Mouse (Mus musculus): ENCODE measurements around the gene Nepn. TPM values are rescaled to one million over a fixed set of nuclear protein-coding genes. Genes with fewer than 3 reads are reported as not detected.

The Nepn gene
- polyA plus RNA-seq, 1 experiment from 2014 or later: not detected

- H3K27me3 ChIP-seq: no peaks in the 10 kb centered on the region
- peak overlapping the region; percentile 88 for H3K4me3 ChIP-seq (replicated peaks)
- no peaks in the 10 kb centered on the region for H3K36me3 ChIP-seq (replicated peaks)
- peak overlapping the region; percentile 89 for H3K9ac ChIP-seq
- peak overlapping the region; percentile 93 for H3K4me2 ChIP-seq
- H3K27ac ChIP-seq (replicated peaks): peak overlapping the region; percentile 70
- peak; percentile 11; the same call in 1 of the 2 replicates for ATAC-seq (ENCODE audit: insufficient read depth)
- no peaks in the 10 kb centered on the region for H3K9me3 ChIP-seq (replicated peaks)
- under 1% methylated on average over 19 of the region's 19 CpGs for WGBS (ENCODE audit: insufficient replicate concordance)
- H3K4me1 ChIP-seq (replicated peaks): peaks cover 31% of the 10 kb centered on the region
Measured at GRCm38 (mm10) chr10:52381321-52381801, 7.4 kb upstream of the Nepn start.

- Histone ChIP-seq H3K36me3 (replicated peaks) (no peaks in the 10 kb centered on the region), H3K4me1 (replicated peaks) (peaks cover 31% of the 10 kb centered on the region), H3K4me2 (peak within 1 kb of the TSS; percentile 93), H3K9ac (peak within 1 kb of the TSS; percentile 89), H3K4me3 (replicated peaks) (peak within 1 kb of the TSS; percentile 88), H3K9me3 (replicated peaks) (no peaks in the 10 kb centered on the region), H3K27ac (replicated peaks) (peak within 1 kb of the TSS; percentile 93), H3K27me3 (no peaks in the 10 kb centered on the region)
- WGBS (ENCODE audit: insufficient replicate concordance): under 1% methylated on average over 61 of the region's 71 CpGs
- peak; percentile 96 for ATAC-seq (ENCODE audit: insufficient read depth)
Measured at GRCm38 (mm10) chr10:52381845-52382591, 6.8 kb upstream of the Nepn start, which contains the start of gene Gopc. Gene Gopc (minus strand): TSS chr10:52382124.

GRCm38 (mm10) chr10:52383022-52383421 is 5.8 kb upstream of the Nepn start:
- H3K9me3 ChIP-seq (replicated peaks): no peaks in the 10 kb centered on the region
- H3K4me2 ChIP-seq: peak overlapping the region; percentile 93
- no peaks in the 10 kb centered on the region for H3K36me3 ChIP-seq (replicated peaks)
- H3K27ac ChIP-seq (replicated peaks): 0 out of 2 replicates have a peak overlapping the region, but pooled peaks have one; percentile 93
- H3K9ac ChIP-seq: peak overlapping the region; percentile 89
- WGBS (ENCODE audit: insufficient replicate concordance): 71% methylated on average over 6 of the region's 6 CpGs
- peaks cover 28% of the 10 kb centered on the region for H3K4me1 ChIP-seq (replicated peaks)
- ATAC-seq (ENCODE audit: insufficient read depth): no peak
- H3K4me3 ChIP-seq (replicated peaks): peak overlapping the region; percentile 88
- no peaks in the 10 kb centered on the region for H3K27me3 ChIP-seq

GRCm38 (mm10) chr10:52383522-52383921 is 5.2 kb upstream of the Nepn start:
- no peak overlapping the region for H3K4me3 ChIP-seq (replicated peaks)
- H3K27ac ChIP-seq (replicated peaks): no peak overlapping the region
- no peaks in the 10 kb centered on the region for H3K36me3 ChIP-seq (replicated peaks)
- H3K27me3 ChIP-seq: no peaks in the 10 kb centered on the region
- 56% methylated on average over 1 of the region's 1 CpGs for WGBS (ENCODE audit: insufficient replicate concordance)
- no peak overlapping the region for H3K4me2 ChIP-seq
- H3K9ac ChIP-seq: no peak overlapping the region
- no peak for ATAC-seq (ENCODE audit: insufficient read depth)
- peaks cover 24% of the 10 kb centered on the region for H3K4me1 ChIP-seq (replicated peaks)
- no peaks in the 10 kb centered on the region for H3K9me3 ChIP-seq (replicated peaks)

GRCm38 (mm10) chr10:52384823-52385610 is 3.8 kb upstream of the Nepn start:
- ATAC-seq (ENCODE audit: insufficient read depth): no peak

GRCm38 (mm10) chr10:52387192-52387591 is 1.6 kb upstream of the Nepn start:
- H3K9ac ChIP-seq: no peak overlapping the region
- H3K9me3 ChIP-seq (replicated peaks): no peaks in the 10 kb centered on the region
- 50% methylated on average over 4 of the region's 4 CpGs for WGBS (ENCODE audit: insufficient replicate concordance)
- H3K4me1 ChIP-seq (replicated peaks): peaks cover 9% of the 10 kb centered on the region
- no peak overlapping the region for H3K27ac ChIP-seq (replicated peaks)
- ATAC-seq (ENCODE audit: insufficient read depth): no peak
- no peak overlapping the region for H3K4me3 ChIP-seq (replicated peaks)
- H3K4me2 ChIP-seq: no peak overlapping the region
- H3K27me3 ChIP-seq: no peaks in the 10 kb centered on the region; the same call in 1 of the 2 replicates
- no peaks in the 10 kb centered on the region for H3K36me3 ChIP-seq (replicated peaks)

More at GRCm38 (mm10) chr10:52384823-52385610, 3.8 kb upstream of the Nepn start:
- Histone ChIP-seq H3K27me3 (no peaks in the 10 kb centered on the region; the same call in 1 of the 2 replicates), H3K4me2 (no peak overlapping the region), H3K4me3 (replicated peaks) (no peak overlapping the region), H3K9ac (no peak overlapping the region), H3K4me1 (replicated peaks) (peaks cover 18% of the 10 kb centered on the region), H3K27ac (replicated peaks) (no peak overlapping the region), H3K9me3 (replicated peaks) (no peaks in the 10 kb centered on the region), H3K36me3 (replicated peaks) (no peaks in the 10 kb centered on the region)
- WGBS (ENCODE audit: insufficient replicate concordance): 53% methylated on average over 8 of the region's 8 CpGs

GRCm38 (mm10) chr10:52389438-52389837 is 666 bp downstream of the Nepn start:
- H3K4me1 ChIP-seq (replicated peaks): no peaks in the 10 kb centered on the region

GRCm38 (mm10) chr10:52391208-52391607 is 2.4 kb downstream of the Nepn start:
- no peaks in the 10 kb centered on the region for H3K4me1 ChIP-seq (replicated peaks)
- no peak for ATAC-seq (ENCODE audit: insufficient read depth)
- no peaks in the 10 kb centered on the region for H3K9me3 ChIP-seq (replicated peaks)
- no peak overlapping the region for H3K4me3 ChIP-seq (replicated peaks)
- no peaks in the 10 kb centered on the region; the same call in 1 of the 2 replicates for H3K27me3 ChIP-seq
- H3K9ac ChIP-seq: no peak overlapping the region
- 39% methylated on average over 2 of the region's 2 CpGs for WGBS (ENCODE audit: insufficient replicate concordance)
- no peak overlapping the region for H3K27ac ChIP-seq (replicated peaks)
- H3K4me2 ChIP-seq: no peak overlapping the region
- no peaks in the 10 kb centered on the region for H3K36me3 ChIP-seq (replicated peaks)

More at GRCm38 (mm10) chr10:52389438-52389837, 666 bp downstream of the Nepn start:
- H3K4me3 ChIP-seq (replicated peaks): no peak overlapping the region
- H3K4me2 ChIP-seq: no peak overlapping the region
- H3K9ac ChIP-seq: no peak overlapping the region
- WGBS (ENCODE audit: insufficient replicate concordance): 58% methylated on average over 3 of the region's 3 CpGs
- no peak for ATAC-seq (ENCODE audit: insufficient read depth)
- no peak overlapping the region for H3K27ac ChIP-seq (replicated peaks)
- no peaks in the 10 kb centered on the region for H3K9me3 ChIP-seq (replicated peaks)
- H3K36me3 ChIP-seq (replicated peaks): no peaks in the 10 kb centered on the region
- no peaks in the 10 kb centered on the region; the same call in 1 of the 2 replicates for H3K27me3 ChIP-seq

- no peak for ATAC-seq (ENCODE audit: insufficient read depth)
- Histone ChIP-seq H3K4me1 (replicated peaks) (no peaks in the 10 kb centered on the region), H3K9me3 (replicated peaks) (no peaks in the 10 kb centered on the region), H3K27ac (replicated peaks) (no peak overlapping the region), H3K4me2 (no peak overlapping the region), H3K9ac (no peak overlapping the region), H3K4me3 (replicated peaks) (no peak overlapping the region), H3K36me3 (replicated peaks) (no peaks in the 10 kb centered on the region), H3K27me3 (no peaks in the 10 kb centered on the region)
- WGBS (ENCODE audit: insufficient replicate concordance): 71% methylated on average over 3 of the region's 3 CpGs
Measured at GRCm38 (mm10) chr10:52396647-52397046, 7.9 kb downstream of the Nepn start.

- no peaks in the 10 kb centered on the region for H3K36me3 ChIP-seq (replicated peaks)
- no peak overlapping the region for H3K4me2 ChIP-seq
- H3K27me3 ChIP-seq: no peaks in the 10 kb centered on the region
- H3K27ac ChIP-seq (replicated peaks): no peak overlapping the region
- no peaks in the 10 kb centered on the region for H3K9me3 ChIP-seq (replicated peaks)
- ATAC-seq (ENCODE audit: insufficient read depth): no peak
- WGBS (ENCODE audit: insufficient replicate concordance): 45% methylated on average over 2 of the region's 2 CpGs
- no peaks in the 10 kb centered on the region for H3K4me1 ChIP-seq (replicated peaks)
- no peak overlapping the region for H3K9ac ChIP-seq
- H3K4me3 ChIP-seq (replicated peaks): no peak overlapping the region
Measured at GRCm38 (mm10) chr10:52398715-52399114, 9.9 kb downstream of the Nepn start.

- Histone ChIP-seq H3K27me3 (no peaks in the 10 kb centered on the region), H3K9ac (no peak overlapping the region), H3K4me3 (replicated peaks) (no peak overlapping the region), H3K4me2 (no peak overlapping the region), H3K9me3 (replicated peaks) (no peaks in the 10 kb centered on the region), H3K27ac (replicated peaks) (no peak overlapping the region), H3K36me3 (replicated peaks) (no peaks in the 10 kb centered on the region), H3K4me1 (replicated peaks) (no peaks in the 10 kb centered on the region)
- ATAC-seq (ENCODE audit: insufficient read depth): no peak
- 35% methylated on average over 3 of the region's 3 CpGs for WGBS (ENCODE audit: insufficient replicate concordance)
Measured at GRCm38 (mm10) chr10:52399722-52400121, 10.9 kb downstream of the Nepn start.
